Mouse (Mus musculus): ENCODE measurements around the gene Hmmr. TPM values are rescaled to one million over a fixed set of nuclear protein-coding genes. Genes with fewer than 3 reads are reported as not detected.
A peak's percentile ranks its signal among the peaks of the same experiment; 100 is the strongest.

Gene Hmmr
- 50.5 and 52.2 TPM in 2 replicates for polyA plus RNA-seq (2014; fragmentation: Nextera tagmentation; extraction: Ambion mirVana)

DNA sequence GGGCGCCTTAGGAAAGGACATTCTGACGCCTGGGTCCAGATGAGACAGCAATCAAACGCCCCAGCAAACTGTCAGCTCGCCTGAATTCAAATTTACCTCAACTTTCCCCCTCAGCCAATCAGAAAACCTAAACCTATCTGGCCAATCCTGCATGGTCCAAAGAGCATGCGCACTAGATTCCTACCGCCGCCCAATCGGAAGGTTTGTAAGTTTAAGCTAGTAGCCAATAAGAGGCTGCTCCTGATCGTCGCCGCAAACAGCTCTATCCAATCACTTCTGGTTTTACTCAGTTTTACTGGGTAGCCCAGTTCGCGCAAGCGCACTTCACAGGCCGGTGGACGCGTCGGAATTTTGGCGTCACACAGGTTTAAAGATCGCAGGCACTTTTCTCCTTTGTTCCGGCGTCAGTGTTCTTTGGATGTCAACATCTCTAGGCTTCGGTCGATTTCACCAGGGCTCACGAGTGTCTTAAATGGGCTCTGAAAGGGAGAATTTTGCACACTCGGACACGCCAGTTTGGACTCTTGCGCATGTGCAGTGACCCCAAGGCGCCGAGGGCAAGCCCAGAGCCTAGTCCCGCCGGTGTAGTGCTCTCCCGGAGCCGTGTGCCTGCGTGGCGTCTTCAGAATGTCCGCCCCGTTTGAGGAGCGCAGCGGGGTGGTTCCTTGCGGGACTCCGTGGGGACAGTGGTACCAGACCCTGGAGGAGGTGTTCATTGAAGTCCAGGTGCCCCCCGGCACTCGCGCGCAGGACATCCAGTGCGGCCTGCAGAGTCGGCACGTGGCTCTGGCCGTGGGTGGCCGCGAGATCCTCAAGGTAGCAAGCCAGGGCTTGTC is at the start of gene Hmmr, which contains the start of gene Nudcd2:
Gene Hmmr (minus strand): TSS at position 84 of the 836 bp plus-strand sequence.
Gene Nudcd2 (plus strand): TSS at position 329 of the 836 bp plus-strand sequence.
- under 1% methylated on average over 52 of the region's 52 CpGs for WGBS
- Histone ChIP-seq H3K36me3 (ENCODE audit: control insufficient read depth, insufficient read depth, low read length) (peaks cover 22% of the 10 kb centered on the region), H3K4me2 (replicated peaks; ENCODE audit: low read depth, low read length) (peak within 1 kb of the TSS; percentile 80), H3K9me3 (ENCODE audit: control insufficient read depth, low read depth, low read length) (no peaks in the 10 kb centered on the region), H3K4me3 (ENCODE audit: low read depth, low read length) (peak within 1 kb of the TSS; percentile 48), H3K4me1 (ENCODE audit: control insufficient read depth, insufficient read depth, low read length) (peaks cover 13% of the 10 kb centered on the region; the same call in 1 of the 2 replicates), H3K9ac (replicated peaks; ENCODE audit: low read depth, low read length) (peak within 1 kb of the TSS; percentile 69), H3K27me3 (ENCODE audit: control insufficient read depth, insufficient read depth, low read length) (no peaks in the 10 kb centered on the region), H3K27ac (ENCODE audit: low read length) (peak within 1 kb of the TSS; percentile 61; the same call in 1 of the 2 replicates)
- peak; percentile 99 for ATAC-seq (ENCODE audit: insufficient number of reproducible peaks, insufficient read depth, low FRiP score, low read depth)

GRCm38 (mm10) chr11:40781857-40782256 is 48.6 kb upstream of the Hmmr start:
- H3K36me3 ChIP-seq (ENCODE audit: control insufficient read depth, insufficient read depth, low read length) = no peaks in the 10 kb centered on the region
- no peaks in the 10 kb centered on the region for H3K4me1 ChIP-seq (ENCODE audit: control insufficient read depth, insufficient read depth, low read length)
- no peak overlapping the region for H3K4me2 ChIP-seq (replicated peaks; ENCODE audit: low read depth, low read length)
- H3K9ac ChIP-seq (replicated peaks; ENCODE audit: low read depth, low read length) = no peak overlapping the region
- no peak overlapping the region for H3K4me3 ChIP-seq (ENCODE audit: low read depth, low read length)
- no peak overlapping the region for H3K27ac ChIP-seq (ENCODE audit: low read length)
- H3K27me3 ChIP-seq (ENCODE audit: control insufficient read depth, insufficient read depth, low read length) = no peaks in the 10 kb centered on the region
- no peak for ATAC-seq (ENCODE audit: insufficient number of reproducible peaks, insufficient read depth, low FRiP score, low read depth)
- WGBS = 69% methylated on average over 2 of the region's 2 CpGs
- no peaks in the 10 kb centered on the region for H3K9me3 ChIP-seq (ENCODE audit: control insufficient read depth, low read depth, low read length)

GRCm38 (mm10) chr11:40775315-40776269 is 42.4 kb upstream of the Hmmr start:
- Histone ChIP-seq H3K9me3 (ENCODE audit: control insufficient read depth, low read depth, low read length) (no peaks in the 10 kb centered on the region), H3K4me1 (ENCODE audit: control insufficient read depth, insufficient read depth, low read length) (no peaks in the 10 kb centered on the region), H3K9ac (replicated peaks; ENCODE audit: low read depth, low read length) (no peak overlapping the region), H3K36me3 (ENCODE audit: control insufficient read depth, insufficient read depth, low read length) (no peaks in the 10 kb centered on the region), H3K27ac (ENCODE audit: low read length) (no peak overlapping the region), H3K27me3 (ENCODE audit: control insufficient read depth, insufficient read depth, low read length) (no peaks in the 10 kb centered on the region), H3K4me2 (replicated peaks; ENCODE audit: low read depth, low read length) (no peak overlapping the region), H3K4me3 (ENCODE audit: low read depth, low read length) (no peak overlapping the region)
- WGBS = 48% methylated on average over 12 of the region's 12 CpGs
- ATAC-seq (ENCODE audit: insufficient number of reproducible peaks, insufficient read depth, low FRiP score, low read depth) = no peak

DNA sequence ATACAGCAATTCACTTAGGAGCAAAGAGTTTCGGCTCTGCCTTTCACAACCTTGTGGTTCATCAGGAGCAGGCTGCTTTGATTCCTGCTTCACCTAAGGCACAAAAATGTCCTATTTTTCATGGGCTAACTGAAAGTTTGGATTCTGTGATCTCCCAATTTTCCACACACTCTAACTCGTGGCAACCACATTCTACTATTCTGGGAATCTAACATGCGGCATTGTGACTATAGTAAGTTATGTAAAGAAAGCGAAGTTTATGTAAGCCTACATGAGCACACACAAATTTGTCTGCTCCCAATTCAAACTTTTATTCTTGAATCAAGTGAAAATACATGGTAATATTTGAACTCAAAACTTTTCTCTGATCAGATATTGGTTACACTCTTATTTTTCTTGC is 31.5 kb upstream of the Hmmr start:
- Histone ChIP-seq H3K4me2 (replicated peaks; ENCODE audit: low read depth, low read length) (no peak overlapping the region), H3K36me3 (ENCODE audit: control insufficient read depth, insufficient read depth, low read length) (no peaks in the 10 kb centered on the region), H3K4me3 (ENCODE audit: low read depth, low read length) (no peak overlapping the region), H3K9me3 (ENCODE audit: control insufficient read depth, low read depth, low read length) (no peaks in the 10 kb centered on the region), H3K9ac (replicated peaks; ENCODE audit: low read depth, low read length) (no peak overlapping the region), H3K27me3 (ENCODE audit: control insufficient read depth, insufficient read depth, low read length) (no peaks in the 10 kb centered on the region), H3K4me1 (ENCODE audit: control insufficient read depth, insufficient read depth, low read length) (no peaks in the 10 kb centered on the region), H3K27ac (ENCODE audit: low read length) (no peak overlapping the region)
- no peak for ATAC-seq (ENCODE audit: insufficient number of reproducible peaks, insufficient read depth, low FRiP score, low read depth)
- 80% methylated on average over 4 of the region's 4 CpGs for WGBS

GRCm38 (mm10) chr11:40763395-40763794 is 30.2 kb upstream of the Hmmr start:
- WGBS = 29% methylated on average over 2 of the region's 2 CpGs
- Histone ChIP-seq H3K4me1 (ENCODE audit: control insufficient read depth, insufficient read depth, low read length) (no peaks in the 10 kb centered on the region), H3K27ac (ENCODE audit: low read length) (no peak overlapping the region), H3K27me3 (ENCODE audit: control insufficient read depth, insufficient read depth, low read length) (no peaks in the 10 kb centered on the region), H3K9me3 (ENCODE audit: control insufficient read depth, low read depth, low read length) (no peaks in the 10 kb centered on the region), H3K9ac (replicated peaks; ENCODE audit: low read depth, low read length) (no peak overlapping the region), H3K4me3 (ENCODE audit: low read depth, low read length) (no peak overlapping the region), H3K4me2 (replicated peaks; ENCODE audit: low read depth, low read length) (no peak overlapping the region), H3K36me3 (ENCODE audit: control insufficient read depth, insufficient read depth, low read length) (no peaks in the 10 kb centered on the region)
- ATAC-seq (ENCODE audit: insufficient number of reproducible peaks, insufficient read depth, low FRiP score, low read depth) = no peak

GRCm38 (mm10) chr11:40759896-40760295 is 26.7 kb upstream of the Hmmr start:
- 86% methylated on average over 8 of the region's 8 CpGs for WGBS

GRCm38 (mm10) chr11:40755968-40756367 is 22.7 kb upstream of the Hmmr start:
- Histone ChIP-seq H3K4me2 (replicated peaks; ENCODE audit: low read depth, low read length) (peak overlapping the region; percentile 80; the same call in 1 of the 2 replicates), H3K4me3 (ENCODE audit: low read depth, low read length) (peak overlapping the region; percentile 85; the same call in 1 of the 2 replicates)

More at GRCm38 (mm10) chr11:40759896-40760295, 26.7 kb upstream of the Hmmr start:
- Histone ChIP-seq H3K9ac (replicated peaks; ENCODE audit: low read depth, low read length) (no peak overlapping the region), H3K9me3 (ENCODE audit: control insufficient read depth, low read depth, low read length) (no peaks in the 10 kb centered on the region), H3K27ac (ENCODE audit: low read length) (no peak overlapping the region), H3K27me3 (ENCODE audit: control insufficient read depth, insufficient read depth, low read length) (no peaks in the 10 kb centered on the region), H3K4me2 (replicated peaks; ENCODE audit: low read depth, low read length) (no peak overlapping the region), H3K4me3 (ENCODE audit: low read depth, low read length) (no peak overlapping the region), H3K36me3 (ENCODE audit: control insufficient read depth, insufficient read depth, low read length) (no peaks in the 10 kb centered on the region), H3K4me1 (ENCODE audit: control insufficient read depth, insufficient read depth, low read length) (no peaks in the 10 kb centered on the region)
- ATAC-seq (ENCODE audit: insufficient number of reproducible peaks, insufficient read depth, low FRiP score, low read depth) = no peak

GRCm38 (mm10) chr11:40755109-40755627 is 21.9 kb upstream of the Hmmr start, which contains the start of gene Ccng1:
Gene Ccng1, minus strand, starts transcription at chr11:40755311.
- Histone ChIP-seq H3K4me1 (ENCODE audit: control insufficient read depth, insufficient read depth, low read length) (peaks cover 5% of the 10 kb centered on the region; the same call in 1 of the 2 replicates), H3K9me3 (ENCODE audit: control insufficient read depth, low read depth, low read length) (no peaks in the 10 kb centered on the region), H3K9ac (replicated peaks; ENCODE audit: low read depth, low read length) (peak within 1 kb of the TSS; percentile 69), H3K27me3 (ENCODE audit: control insufficient read depth, insufficient read depth, low read length) (no peaks in the 10 kb centered on the region), H3K27ac (ENCODE audit: low read length) (peak within 1 kb of the TSS; percentile 58; the same call in 1 of the 2 replicates), H3K4me2 (replicated peaks; ENCODE audit: low read depth, low read length) (peak within 1 kb of the TSS; percentile 80), H3K4me3 (ENCODE audit: low read depth, low read length) (peak within 1 kb of the TSS; percentile 85), H3K36me3 (ENCODE audit: control insufficient read depth, insufficient read depth, low read length) (peaks cover 7% of the 10 kb centered on the region)
- under 1% methylated on average over 25 of the region's 25 CpGs for WGBS
- ATAC-seq (ENCODE audit: insufficient number of reproducible peaks, insufficient read depth, low FRiP score, low read depth) = peak; percentile 99

More at GRCm38 (mm10) chr11:40755968-40756367, 22.7 kb upstream of the Hmmr start:
- H3K36me3 ChIP-seq (ENCODE audit: control insufficient read depth, insufficient read depth, low read length) = peaks cover under 1% of the 10 kb centered on the region; the same call in 1 of the 2 replicates
- no peak overlapping the region for H3K9ac ChIP-seq (replicated peaks; ENCODE audit: low read depth, low read length)
- H3K27ac ChIP-seq (ENCODE audit: low read length) = no peak overlapping the region
- no peaks in the 10 kb centered on the region for H3K9me3 ChIP-seq (ENCODE audit: control insufficient read depth, low read depth, low read length)
- H3K4me1 ChIP-seq (ENCODE audit: control insufficient read depth, insufficient read depth, low read length) = peaks cover 5% of the 10 kb centered on the region; the same call in 1 of the 2 replicates
- WGBS = 88% methylated on average over 8 of the region's 8 CpGs
- no peak for ATAC-seq (ENCODE audit: insufficient number of reproducible peaks, insufficient read depth, low FRiP score, low read depth)
- no peaks in the 10 kb centered on the region for H3K27me3 ChIP-seq (ENCODE audit: control insufficient read depth, insufficient read depth, low read length)
